Mouse (Mus musculus): Measurements from ENCODE around the gene Sept9. TPM values are rescaled to one million over a fixed set of nuclear protein-coding genes. Genes with fewer than 3 reads are reported as not detected.

Sept9 gene
- polyA plus RNA-seq, 1 experiment from 2014 or later, result 125 TPM

- no peak for ATAC-seq
- H3K4me3 ChIP-seq (replicated peaks), result no peak overlapping the region
- H3K27me3 ChIP-seq, result no peaks in the 10 kb centered on the region
- no peak overlapping the region for H3K27ac ChIP-seq
- 73% methylated on average over 14 of the region's 14 CpGs for WGBS
- no peaks in the 10 kb centered on the region for H3K9me3 ChIP-seq
- H3K36me3 ChIP-seq, result no peaks in the 10 kb centered on the region
- H3K4me1 ChIP-seq (replicated peaks), result peaks cover 44% of the 10 kb centered on the region
- no peak overlapping the region for H3K9ac ChIP-seq (replicated peaks)
- no peak overlapping the region for H3K4me2 ChIP-seq (replicated peaks)
Observed at GRCm38 (mm10) chr11:117306311-117307088, 107.0 kb downstream of the Sept9 start.

GRCm38 (mm10) chr11:117307895-117308786, 108.7 kb downstream of the Sept9 start:
- no peaks in the 10 kb centered on the region for H3K27me3 ChIP-seq
- 41% methylated on average over 13 of the region's 13 CpGs for WGBS
- H3K4me2 ChIP-seq (replicated peaks), result no peak overlapping the region
- H3K4me1 ChIP-seq (replicated peaks), result peaks cover 56% of the 10 kb centered on the region
- peak overlapping the region; percentile 58; the same call in 1 of the 2 replicates for H3K27ac ChIP-seq
- H3K4me3 ChIP-seq (replicated peaks), result no peak overlapping the region
- H3K36me3 ChIP-seq, result no peaks in the 10 kb centered on the region
- no peak overlapping the region for H3K9ac ChIP-seq (replicated peaks)
- ATAC-seq, result peak; percentile 21; the same call in 1 of the 2 replicates
- no peaks in the 10 kb centered on the region for H3K9me3 ChIP-seq

DNA sequence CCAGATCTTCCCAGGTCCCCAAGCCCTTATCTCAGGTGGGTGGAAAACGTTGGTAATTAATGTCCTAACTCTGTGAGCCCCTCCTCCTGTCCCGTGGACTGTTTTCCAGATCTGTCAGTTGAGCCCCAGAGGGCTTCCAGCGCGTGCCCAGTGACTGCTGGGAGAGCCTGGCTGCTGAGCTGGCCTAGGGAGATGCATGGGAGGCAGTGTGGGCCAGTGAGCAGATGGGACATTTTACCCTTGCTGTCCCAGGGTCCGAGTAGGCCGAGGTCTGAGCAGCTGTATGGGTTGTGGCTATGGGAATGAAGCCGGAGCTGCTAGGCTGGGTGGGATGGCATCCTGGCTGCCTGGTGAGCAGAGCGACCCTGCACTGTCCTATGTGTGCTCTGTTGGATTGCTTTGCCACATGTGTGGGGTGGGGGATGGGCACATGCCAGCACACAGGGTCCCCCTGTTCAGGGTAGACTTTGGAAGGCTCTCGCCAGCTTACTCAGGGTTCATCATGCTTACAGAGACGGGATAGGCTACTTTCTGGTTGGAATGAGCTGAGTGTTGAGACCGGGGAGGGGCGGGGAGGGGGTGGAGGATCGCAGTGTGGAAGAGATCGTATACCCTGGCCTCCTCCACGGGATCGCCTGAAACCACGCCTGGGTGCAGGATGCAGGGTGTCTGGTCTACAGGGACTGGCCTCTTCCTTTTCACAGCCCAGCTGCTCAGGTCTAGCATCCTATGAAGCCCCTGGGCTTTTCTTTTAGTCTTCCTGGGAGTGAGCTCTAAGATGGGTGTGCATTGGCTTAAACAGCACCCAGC, 109.9 kb downstream of the Sept9 start:
- no peak overlapping the region for H3K9ac ChIP-seq (replicated peaks)
- peaks cover 60% of the 10 kb centered on the region for H3K4me1 ChIP-seq (replicated peaks)
- H3K27me3 ChIP-seq, result no peaks in the 10 kb centered on the region
- ATAC-seq, result no peak
- no peak overlapping the region for H3K27ac ChIP-seq
- WGBS, result 74% methylated on average over 17 of the region's 17 CpGs
- H3K4me3 ChIP-seq (replicated peaks), result no peak overlapping the region
- H3K9me3 ChIP-seq, result no peaks in the 10 kb centered on the region
- H3K4me2 ChIP-seq (replicated peaks), result no peak overlapping the region
- no peaks in the 10 kb centered on the region for H3K36me3 ChIP-seq

DNA sequence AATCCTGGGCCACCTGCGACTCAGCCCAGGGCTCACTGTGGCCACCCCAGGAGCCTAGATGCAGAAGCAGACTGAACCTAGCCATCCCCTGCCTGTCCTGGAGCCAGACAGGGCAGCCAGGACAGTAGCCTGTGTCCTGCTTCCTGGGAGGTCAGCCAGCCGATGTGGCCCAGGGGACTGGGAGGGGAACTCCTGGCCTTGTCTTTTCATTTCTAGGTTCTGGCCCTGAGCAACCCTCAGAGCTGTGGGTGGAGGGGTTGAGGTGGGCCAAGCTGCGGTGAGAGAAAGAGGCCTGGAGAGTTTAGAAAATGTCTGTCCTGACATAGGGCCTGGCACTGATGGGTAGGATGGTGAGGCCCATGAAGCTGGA, 110.4 kb downstream of the Sept9 start:
- no peak for ATAC-seq
- no peaks in the 10 kb centered on the region for H3K36me3 ChIP-seq
- H3K9ac ChIP-seq (replicated peaks), result no peak overlapping the region
- no peak overlapping the region for H3K4me3 ChIP-seq (replicated peaks)
- no peaks in the 10 kb centered on the region for H3K27me3 ChIP-seq
- no peaks in the 10 kb centered on the region for H3K9me3 ChIP-seq
- peaks cover 60% of the 10 kb centered on the region for H3K4me1 ChIP-seq (replicated peaks)
- H3K27ac ChIP-seq, result no peak overlapping the region
- H3K4me2 ChIP-seq (replicated peaks), result no peak overlapping the region
- WGBS, result 81% methylated on average over 3 of the region's 3 CpGs

GRCm38 (mm10) chr11:117310341-117311107, 111.1 kb downstream of the Sept9 start:
- H3K4me2 ChIP-seq (replicated peaks), result no peak overlapping the region
- H3K4me3 ChIP-seq (replicated peaks), result no peak overlapping the region
- H3K27me3 ChIP-seq, result no peaks in the 10 kb centered on the region
- WGBS, result 84% methylated on average over 12 of the region's 12 CpGs
- ATAC-seq, result no peak
- no peak overlapping the region for H3K27ac ChIP-seq
- H3K9ac ChIP-seq (replicated peaks), result no peak overlapping the region
- H3K4me1 ChIP-seq (replicated peaks), result peaks cover 60% of the 10 kb centered on the region
- H3K36me3 ChIP-seq, result no peaks in the 10 kb centered on the region
- no peaks in the 10 kb centered on the region for H3K9me3 ChIP-seq

GRCm38 (mm10) chr11:117311127-117311800, 111.8 kb downstream of the Sept9 start:
- H3K27ac ChIP-seq, result no peak overlapping the region
- H3K9me3 ChIP-seq, result no peaks in the 10 kb centered on the region
- H3K4me3 ChIP-seq (replicated peaks), result no peak overlapping the region
- WGBS, result 75% methylated on average over 15 of the region's 15 CpGs
- H3K27me3 ChIP-seq, result no peaks in the 10 kb centered on the region
- H3K9ac ChIP-seq (replicated peaks), result no peak overlapping the region
- no peak for ATAC-seq
- no peak overlapping the region for H3K4me2 ChIP-seq (replicated peaks)
- H3K4me1 ChIP-seq (replicated peaks), result peaks cover 61% of the 10 kb centered on the region
- H3K36me3 ChIP-seq, result no peaks in the 10 kb centered on the region

DNA sequence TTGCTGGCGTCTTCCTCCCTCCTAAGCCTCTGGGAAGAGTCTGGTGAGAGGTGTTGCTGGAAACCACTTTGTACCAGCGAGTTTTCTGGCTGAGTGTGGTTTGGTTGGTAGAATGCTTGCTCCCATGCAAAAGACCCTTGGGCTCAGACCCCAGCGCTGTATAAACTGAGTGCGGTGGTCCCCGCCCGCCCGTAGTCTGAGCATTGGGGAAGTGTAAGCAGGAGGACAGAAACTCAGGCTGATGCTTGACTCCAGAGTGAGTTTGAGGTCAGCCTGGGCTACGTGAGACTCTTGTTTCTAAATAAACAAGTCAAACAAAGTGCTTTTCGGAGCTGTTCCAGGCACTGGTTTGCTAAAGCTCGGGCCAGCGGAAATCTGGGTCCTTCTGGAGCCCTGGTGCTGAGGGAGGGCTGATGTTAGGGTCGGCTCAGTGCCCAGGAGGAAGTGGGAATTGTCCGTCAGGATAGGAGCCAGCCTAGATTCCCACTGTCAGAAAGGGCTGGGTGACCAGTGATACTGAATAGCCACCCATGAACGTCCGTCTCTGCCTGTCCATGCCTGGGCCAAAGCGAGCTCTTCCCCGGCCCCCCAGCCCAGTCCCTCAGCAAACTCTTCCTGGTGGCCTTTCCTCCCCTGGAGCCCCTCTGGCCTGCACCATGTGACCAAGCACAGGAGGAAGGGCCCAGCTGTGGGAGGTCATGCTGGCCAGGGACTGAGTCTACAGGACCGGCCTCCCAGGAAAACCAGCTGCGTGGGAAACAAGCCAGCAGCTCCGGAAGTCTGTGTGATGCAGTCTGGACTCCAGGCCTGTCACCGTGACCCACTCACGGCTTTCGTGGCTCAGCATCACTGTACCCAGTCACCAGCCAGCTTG, 112.8 kb downstream of the Sept9 start:
- 76% methylated on average over 23 of the region's 23 CpGs for WGBS
- no peaks in the 10 kb centered on the region for H3K36me3 ChIP-seq
- no peaks in the 10 kb centered on the region for H3K27me3 ChIP-seq
- no peaks in the 10 kb centered on the region for H3K9me3 ChIP-seq
- ATAC-seq, result no peak
- no peak overlapping the region for H3K4me3 ChIP-seq (replicated peaks)
- H3K27ac ChIP-seq, result peak overlapping the region; percentile 39; the same call in 1 of the 2 replicates
- H3K4me1 ChIP-seq (replicated peaks), result peaks cover 71% of the 10 kb centered on the region
- H3K9ac ChIP-seq (replicated peaks), result no peak overlapping the region
- H3K4me2 ChIP-seq (replicated peaks), result no peak overlapping the region

DNA sequence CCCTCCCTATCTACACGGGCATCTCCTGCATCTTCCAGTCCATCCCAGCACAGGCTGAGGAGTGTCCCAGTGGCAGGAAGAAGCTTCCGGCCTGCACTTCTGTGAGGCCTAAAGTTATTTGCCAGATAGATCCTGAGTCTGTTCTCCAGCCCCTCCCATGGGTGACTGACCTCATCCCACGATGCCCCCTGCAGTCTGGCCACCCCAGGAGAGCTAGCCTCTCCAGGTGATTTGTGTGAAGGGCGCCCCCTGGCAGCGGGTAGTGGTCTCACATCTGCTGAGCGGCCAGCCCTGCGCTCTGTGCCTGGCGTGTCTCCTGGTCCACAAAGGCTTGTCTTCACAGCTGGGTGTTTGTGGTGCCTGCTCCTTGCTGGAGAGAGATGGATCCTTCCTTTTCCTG, 113.5 kb downstream of the Sept9 start:
- Histone ChIP-seq H3K4me1 (replicated peaks) (peaks cover 72% of the 10 kb centered on the region), H3K27ac (0 out of 2 replicates have a peak overlapping the region, but pooled peaks have one; percentile 35), H3K9me3 (no peaks in the 10 kb centered on the region), H3K36me3 (no peaks in the 10 kb centered on the region), H3K27me3 (no peaks in the 10 kb centered on the region), H3K4me3 (replicated peaks) (no peak overlapping the region), H3K9ac (replicated peaks) (no peak overlapping the region), H3K4me2 (replicated peaks) (no peak overlapping the region)
- ATAC-seq, result no peak
- WGBS, result 49% methylated on average over 8 of the region's 8 CpGs

GRCm38 (mm10) chr11:117313446-117313845, 114.0 kb downstream of the Sept9 start:
- H3K27me3 ChIP-seq, result no peaks in the 10 kb centered on the region
- no peak for ATAC-seq
- 88% methylated on average over 7 of the region's 7 CpGs for WGBS
- no peak overlapping the region for H3K27ac ChIP-seq
- no peak overlapping the region for H3K4me3 ChIP-seq (replicated peaks)
- no peaks in the 10 kb centered on the region for H3K36me3 ChIP-seq
- H3K4me2 ChIP-seq (replicated peaks), result no peak overlapping the region
- H3K4me1 ChIP-seq (replicated peaks), result peaks cover 72% of the 10 kb centered on the region
- H3K9me3 ChIP-seq, result no peaks in the 10 kb centered on the region
- H3K9ac ChIP-seq (replicated peaks), result no peak overlapping the region

GRCm38 (mm10) chr11:117314026-117314425, 114.6 kb downstream of the Sept9 start:
- no peaks in the 10 kb centered on the region for H3K36me3 ChIP-seq
- H3K4me2 ChIP-seq (replicated peaks), result no peak overlapping the region
- peaks cover 72% of the 10 kb centered on the region for H3K4me1 ChIP-seq (replicated peaks)
- no peaks in the 10 kb centered on the region for H3K27me3 ChIP-seq
- WGBS, result 88% methylated on average over 7 of the region's 7 CpGs
- H3K9ac ChIP-seq (replicated peaks), result no peak overlapping the region
- no peak for ATAC-seq
- H3K9me3 ChIP-seq, result no peaks in the 10 kb centered on the region
- no peak overlapping the region for H3K27ac ChIP-seq
- no peak overlapping the region for H3K4me3 ChIP-seq (replicated peaks)

All from midbrain, embryonic 13.5 days (tissue).